Mouse (Mus musculus): Measurements from ENCODE around the gene Gm29427. TPM values are rescaled to one million over a fixed set of nuclear protein-coding genes. Genes with fewer than 3 reads are reported as not detected.

Gm29427 gene
- polyA plus RNA-seq (2021; fragmentation: Nextera tagmentation): not detected in 2 replicates
- long read RNA-seq, experiment 1, partial matches to known transcripts: 2 of 2 reads
- long read RNA-seq, experiment 1, other reads (novel, unspliced or antisense): 0 of 2 reads
- long read RNA-seq, experiment 2, partial matches to known transcripts: 1 of 2 reads
- long read RNA-seq, experiment 2, other reads (novel, unspliced or antisense): 1 of 2 reads

DNA sequence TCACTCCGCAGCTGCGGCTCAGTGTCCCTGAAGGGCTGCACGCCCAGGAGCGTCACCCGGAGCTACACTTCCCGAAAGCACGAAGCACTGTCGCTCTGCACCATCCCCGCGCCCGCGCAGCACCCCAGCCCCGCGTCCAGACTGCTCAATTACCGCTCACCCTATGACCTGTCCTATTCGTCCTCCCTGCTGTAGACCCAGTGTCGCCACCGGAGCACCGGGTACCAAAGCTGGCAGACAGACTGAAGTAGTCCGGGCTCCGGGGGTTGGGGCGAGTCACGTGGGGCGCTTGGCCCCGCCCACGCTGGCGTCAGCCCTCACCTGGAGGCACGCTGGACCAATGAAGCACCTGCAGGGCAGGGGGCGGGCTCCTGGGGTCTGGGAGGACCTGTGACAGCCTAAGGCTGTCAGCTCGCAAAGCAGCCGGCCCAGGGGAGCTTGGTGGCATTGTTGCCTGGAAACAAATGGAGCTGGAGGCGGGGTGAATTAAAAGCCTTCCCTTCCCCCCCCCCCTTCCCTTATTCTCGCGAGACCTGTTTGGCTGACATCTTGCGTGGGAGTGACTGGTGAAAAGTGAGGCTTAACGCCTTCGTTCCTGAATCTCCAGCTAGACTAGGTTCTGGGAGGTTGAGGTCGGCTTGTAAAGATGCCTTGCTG lies at the start of gene Gm29427:
TSS of gene Gm29427 (minus strand) at position 239 of the 657 bp plus-strand sequence.

DNA sequence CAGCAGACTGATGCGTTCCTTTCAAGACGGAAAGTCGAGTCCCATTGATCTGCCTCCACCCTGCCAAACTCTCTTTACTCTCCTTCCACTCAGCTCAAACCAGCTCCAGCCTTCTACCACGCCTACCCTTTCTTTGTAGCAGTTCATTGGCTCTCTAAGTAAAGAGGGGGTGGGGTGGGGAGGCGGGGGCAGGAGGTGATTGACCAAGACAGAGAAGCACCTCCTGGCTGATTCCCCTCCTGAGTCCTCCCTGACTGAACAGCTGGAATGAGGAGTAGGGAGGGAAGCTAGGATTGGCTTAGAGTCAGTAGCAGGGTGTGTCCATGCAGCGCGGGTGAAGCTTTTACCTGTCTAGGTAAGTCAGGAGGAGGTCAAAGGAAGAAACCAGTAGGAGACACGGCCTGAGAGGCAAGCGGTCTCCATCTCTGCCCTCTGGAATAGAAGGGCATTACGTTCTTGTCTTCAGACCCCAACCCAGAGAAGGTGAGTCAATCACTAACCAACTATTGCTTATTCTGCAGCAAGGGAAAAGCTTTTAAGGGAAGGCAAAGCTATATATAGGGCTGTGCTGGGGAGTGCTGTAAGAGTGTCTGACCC lies 16.2 kb upstream of the Gm29427 start, which contains the start of gene AA986860:
TSS of gene AA986860 (plus strand) at position 236 of the 597 bp plus-strand sequence.

DNA sequence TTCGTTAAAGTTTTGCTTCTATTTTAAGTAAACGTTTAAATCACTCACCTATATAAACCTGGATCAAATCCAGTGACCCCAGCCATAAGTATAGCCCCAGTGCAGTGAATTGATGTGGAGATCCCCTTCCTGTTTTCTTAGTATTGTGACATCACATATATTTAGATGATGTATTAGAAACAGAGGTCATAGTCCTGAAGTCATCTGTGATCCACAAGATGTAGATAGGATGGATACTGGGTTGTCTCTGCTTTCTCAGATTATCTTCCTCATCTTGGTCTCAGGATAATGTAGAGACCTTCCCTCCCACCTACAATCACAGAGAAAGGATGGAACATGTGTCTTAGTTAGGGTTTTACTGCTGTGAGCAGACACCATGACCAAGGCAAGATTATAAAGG lies 13.6 kb upstream of the Gm29427 start, which contains the start of gene Pfkfb2:
TSS of gene Pfkfb2 (minus strand) at position 101 of the 400 bp plus-strand sequence.

DNA sequence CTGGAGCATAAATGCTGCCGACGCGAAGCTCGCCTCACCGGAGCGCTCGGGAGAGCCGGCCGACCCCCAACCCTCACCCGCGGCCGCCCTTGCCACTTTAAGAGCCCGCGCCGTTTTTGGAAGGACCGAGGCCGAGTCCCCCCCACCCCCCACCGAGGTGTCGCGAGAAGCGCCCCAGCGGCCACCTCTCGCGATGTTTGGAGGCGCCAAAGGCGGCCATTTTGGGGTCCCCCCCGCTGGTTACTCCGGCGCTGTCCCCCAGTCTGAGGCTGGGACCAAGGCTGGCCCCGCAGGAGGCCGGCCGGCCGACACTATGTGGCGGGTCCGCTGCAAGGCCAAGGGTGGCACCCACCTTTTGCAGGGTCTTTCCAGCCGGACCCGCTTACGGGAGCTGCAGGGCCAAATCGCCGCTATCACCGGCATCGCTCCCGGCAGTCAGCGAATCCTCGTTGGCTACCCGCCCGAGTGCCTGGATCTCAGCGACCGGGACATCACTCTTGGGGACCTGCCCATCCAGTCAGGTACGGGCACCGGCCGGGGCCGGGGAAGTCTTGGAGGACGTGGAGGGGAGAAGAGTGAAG lies 1.8 kb upstream of the Gm29427 start, which contains the start of gene Yod1:
TSS of gene Yod1 (plus strand) at position 37 of the 581 bp plus-strand sequence.

GRCm38 (mm10) chr1:130661454-130661853 lies 54.1 kb downstream of the Gm29427 start, which contains the start of gene C4bp:
Gene C4bp (minus strand): TSS chr1:130661632.

GRCm38 (mm10) chr1:130629521-130629920 lies 86.1 kb downstream of the Gm29427 start, which contains the start of gene Zp3r:
Gene Zp3r (minus strand): TSS chr1:130629621.

Other genes starting within 250 kb of the Gm29427 start
- 0.08 TPM in 1 of 2 replicates, not detected in the other for gene Zp3r, start 86.2 kb downstream of the Gm29427 start, polyA plus RNA-seq (2021; fragmentation: Nextera tagmentation)
- gene C4bp, start 54.2 kb downstream of the Gm29427 start, polyA plus RNA-seq (2021; fragmentation: Nextera tagmentation): 0.51 and 0.95 TPM in 2 replicates
- 19.6 and 33.3 TPM in 2 replicates for gene Yod1, start 1.5 kb upstream of the Gm29427 start, polyA plus RNA-seq (2021; fragmentation: Nextera tagmentation)
- gene Pfkfb2, start 13.5 kb upstream of the Gm29427 start, polyA plus RNA-seq (2021; fragmentation: Nextera tagmentation): 5.4 and 6.0 TPM in 2 replicates
- gene AA986860, start 16.2 kb upstream of the Gm29427 start, polyA plus RNA-seq (2021; fragmentation: Nextera tagmentation): 0.69 and 0.93 TPM in 2 replicates
- not detected in 2 replicates for gene Fcamr, start 85.1 kb upstream of the Gm29427 start, polyA plus RNA-seq (2021; fragmentation: Nextera tagmentation)
- gene Pigr, start 110.9 kb upstream of the Gm29427 start, polyA plus RNA-seq (2021; fragmentation: Nextera tagmentation): not detected in 2 replicates
- gene Fcmr, start 149.9 kb upstream of the Gm29427 start, polyA plus RNA-seq (2021; fragmentation: Nextera tagmentation): 0.34 and 1.2 TPM in 2 replicates
- gene Il24, start 171.7 kb upstream of the Gm29427 start, polyA plus RNA-seq (2021; fragmentation: Nextera tagmentation): not detected in 2 replicates
- gene Il20, start 195.7 kb upstream of the Gm29427 start, polyA plus RNA-seq (2021; fragmentation: Nextera tagmentation): not detected in 2 replicates
- not detected in 2 replicates for gene Il19, start 224.3 kb upstream of the Gm29427 start, polyA plus RNA-seq (2021; fragmentation: Nextera tagmentation)